Mouse (Mus musculus) cortical plate, adult 2 months (tissue): Measurements from ENCODE around the gene Chst8.

Experiments used
- CTCF ChIP-seq: fragments of 200-500 bp; IDR thresholded peaks from 2 replicates; pipeline ENCODE4 v1.5.1; 2011; ENCODE audit warnings: mild to moderate bottlenecking, control low read depth, low read length; ENCODE audit not compliant: insufficient read depth; ENCODE audit errors: extremely low read depth
- POLR2A ChIP-seq: fragments of 200-500 bp; IDR thresholded peaks from 2 replicates; pipeline ENCODE4 v1.6.1; 2011; ENCODE audit warnings: mild to moderate bottlenecking, low read length, control low read depth; ENCODE audit not compliant: insufficient read depth; ENCODE audit errors: extremely low read depth

DNA sequence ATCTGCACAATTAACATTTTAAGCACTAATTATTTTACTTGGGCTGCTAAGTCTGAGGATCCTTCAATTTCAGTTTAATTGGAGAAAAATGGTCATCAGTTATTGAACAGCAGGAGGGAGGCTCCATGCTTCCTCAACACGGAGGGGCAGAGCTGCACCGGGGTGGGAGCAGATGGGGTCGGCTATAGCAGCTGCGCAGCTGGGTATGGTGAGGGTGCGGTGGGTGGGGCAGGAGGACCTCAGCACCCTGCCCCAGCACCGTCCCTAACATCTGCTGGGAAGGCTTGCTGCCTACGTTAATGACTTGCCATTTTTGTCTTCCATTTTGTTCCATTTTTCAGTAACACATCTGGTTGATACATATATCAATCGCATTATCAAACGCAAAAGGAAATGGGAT, 116.4 kb downstream of the Chst8 start:
- TF ChIP-seq CTCF = no peak
- no peak for TF ChIP-seq POLR2A
